Mouse (Mus musculus): Measurements from ENCODE around the gene Ctrc. TPM values are rescaled to one million over a fixed set of nuclear protein-coding genes. Genes with fewer than 3 reads are reported as not detected.

The Ctrc gene
- total and polyA plus RNA-seq, 3 experiments, result not detected

DNA sequence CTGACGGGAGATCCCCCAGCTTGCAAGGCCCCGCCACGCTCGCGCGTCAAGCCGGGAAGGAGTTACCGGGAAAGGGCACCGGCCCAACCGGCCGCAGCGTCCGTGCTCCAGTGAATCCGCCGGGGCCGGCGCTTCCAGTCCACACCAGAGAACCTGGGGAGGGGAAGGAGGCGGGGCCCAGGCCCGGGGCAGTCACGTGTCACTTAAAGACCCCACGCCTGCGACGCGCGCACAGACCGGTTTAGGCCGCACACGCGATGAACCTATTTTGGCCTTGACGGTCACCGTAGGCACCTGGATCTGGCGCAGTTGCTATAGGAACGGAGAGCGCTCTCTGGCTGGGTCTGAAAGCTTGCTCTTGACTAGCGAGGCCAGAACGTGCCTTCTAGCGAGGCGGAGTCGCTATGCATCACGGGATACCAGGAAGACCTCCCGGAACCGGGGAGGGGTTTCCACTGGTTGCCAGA lies 55.6 kb downstream of the Ctrc start, which contains the start of gene Dnajc16:
Gene Dnajc16, minus strand, starts transcription at position 408 of the 467 bp plus-strand sequence.
- H3K4me1 ChIP-seq (ENCODE audit: insufficient read depth, low read depth, low read length), result peaks cover 47% of the 10 kb centered on the region
- TF ChIP-seq POLR2AphosphoS5 (IDR thresholded peaks at IDR 0.05; ENCODE audit: insufficient replicate concordance, low read depth, low read length) (no peak), GATA2 (IDR thresholded peaks at IDR 0.05; ENCODE audit: borderline replicate concordance, low read depth, low read length) (no peak)

DNA sequence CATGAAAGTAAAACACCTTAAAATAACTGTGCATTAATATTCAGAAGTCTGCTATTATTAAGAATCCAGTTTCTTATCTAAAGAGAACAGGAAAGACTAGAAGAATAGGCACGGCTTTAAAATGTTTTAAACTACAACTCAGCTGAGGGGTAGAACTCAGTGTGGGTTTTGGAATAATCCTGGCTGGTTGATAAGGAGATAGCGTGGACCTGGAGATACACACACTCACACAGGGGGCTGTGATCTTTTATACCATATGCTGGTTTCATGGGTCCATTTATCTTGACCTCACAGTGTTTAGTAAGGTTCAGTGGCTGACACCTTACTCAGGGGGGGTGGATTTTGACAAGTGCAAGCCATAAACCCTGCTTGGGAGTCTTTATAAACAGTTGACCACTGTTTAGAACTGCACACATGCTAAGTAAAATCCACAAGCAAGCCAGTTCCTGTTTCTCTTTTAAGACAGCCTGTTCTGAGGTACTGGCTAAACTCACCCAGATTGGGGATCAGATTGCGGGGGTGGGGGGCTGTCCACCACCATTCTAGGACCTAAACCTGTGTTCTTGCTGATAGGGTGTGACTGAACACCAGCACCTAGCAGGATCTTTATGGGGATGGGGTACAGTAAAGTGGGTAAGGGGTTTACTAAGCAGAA lies 56.5 kb downstream of the Ctrc start:
- peak; percentile 37; the same call in 1 of the 2 replicates for TF ChIP-seq TAL1 (conservative IDR thresholded peaks at IDR 0.05; ENCODE audit: low read depth, low read length)
- TF ChIP-seq CTCF (IDR thresholded peaks at IDR 0.05; ENCODE audit: low read depth, low read length), result no peak
- TF ChIP-seq POLR2AphosphoS5 (IDR thresholded peaks at IDR 0.05; ENCODE audit: insufficient replicate concordance, low read depth, low read length), result no peak
- TF ChIP-seq GATA1 (IDR thresholded peaks at IDR 0.05; ENCODE audit: borderline replicate concordance, low read length), result no peak
- Histone ChIP-seq H3K4me1 (ENCODE audit: insufficient read depth, low read depth, low read length) (peaks cover 42% of the 10 kb centered on the region), H3K9me3 (replicated peaks) (no peaks in the 10 kb centered on the region), H3K27me3 (ENCODE audit: insufficient read depth, low read length) (no peaks in the 10 kb centered on the region), H3K4me3 (ENCODE audit: low read depth, low read length) (peak overlapping the region; percentile 88), H3K36me3 (replicated peaks) (peaks cover 42% of the 10 kb centered on the region)
- DNase-seq (ENCODE audit: low spot score) (no peak), ATAC-seq (ENCODE audit: extremely low read depth, insufficient number of reproducible peaks, low FRiP score, poor library complexity, severe bottlenecking) (0 out of 2 replicates have a peak, but pooled peaks have one; percentile 1)

More for the DNA sequence above, 55.6 kb downstream of the Ctrc start, which contains the start of gene Dnajc16:
- DNase-seq (ENCODE audit: low spot score) (peak; percentile 78), ATAC-seq (ENCODE audit: extremely low read depth, insufficient number of reproducible peaks, low FRiP score, poor library complexity, severe bottlenecking) (peak; percentile 78)
- no peaks in the 10 kb centered on the region for H3K9me3 ChIP-seq (replicated peaks)
- H3K36me3 ChIP-seq (replicated peaks), result peaks cover 41% of the 10 kb centered on the region
- no peaks in the 10 kb centered on the region for H3K27me3 ChIP-seq (ENCODE audit: insufficient read depth, low read length)
- H3K4me3 ChIP-seq (ENCODE audit: low read depth, low read length), result peak within 1 kb of the TSS; percentile 88

DNA sequence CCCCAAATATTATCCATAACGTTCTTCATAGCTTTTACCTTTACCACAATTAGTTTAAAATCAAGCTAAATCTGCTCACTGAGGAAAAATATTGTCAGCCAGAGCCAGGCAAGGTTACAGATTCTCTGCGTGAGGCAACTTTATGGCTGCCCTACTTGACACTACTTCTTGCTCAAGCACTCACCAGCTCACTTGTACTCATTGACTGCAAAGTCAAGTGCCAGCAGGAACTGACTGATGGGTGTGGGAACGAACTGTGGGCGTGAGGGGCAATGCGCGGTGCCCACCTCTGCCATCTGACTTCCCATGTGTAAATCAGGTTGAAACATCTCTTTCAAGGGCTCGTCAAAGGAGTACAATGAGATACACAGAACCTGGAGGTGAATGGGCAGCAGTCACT lies 58.7 kb downstream of the Ctrc start:
- peaks cover 34% of the 10 kb centered on the region for H3K4me1 ChIP-seq (ENCODE audit: insufficient read depth, low read depth, low read length)
- H3K27me3 ChIP-seq (ENCODE audit: insufficient read depth, low read length), result no peaks in the 10 kb centered on the region
- H3K4me3 ChIP-seq (ENCODE audit: low read depth, low read length), result no peak overlapping the region
- peaks cover 64% of the 10 kb centered on the region for H3K36me3 ChIP-seq (replicated peaks)
- H3K9me3 ChIP-seq (replicated peaks), result no peaks in the 10 kb centered on the region
- DNase-seq (ENCODE audit: low spot score) (no peak), ATAC-seq (ENCODE audit: extremely low read depth, insufficient number of reproducible peaks, low FRiP score, poor library complexity, severe bottlenecking) (no peak)
- TF ChIP-seq CTCF (IDR thresholded peaks at IDR 0.05; ENCODE audit: low read depth, low read length) (no peak), GATA2 (IDR thresholded peaks at IDR 0.05; ENCODE audit: borderline replicate concordance, low read depth, low read length) (no peak), POLR2AphosphoS5 (IDR thresholded peaks at IDR 0.05; ENCODE audit: insufficient replicate concordance, low read depth, low read length) (no peak), GATA1 (IDR thresholded peaks at IDR 0.05; ENCODE audit: borderline replicate concordance, low read length) (no peak)

DNA sequence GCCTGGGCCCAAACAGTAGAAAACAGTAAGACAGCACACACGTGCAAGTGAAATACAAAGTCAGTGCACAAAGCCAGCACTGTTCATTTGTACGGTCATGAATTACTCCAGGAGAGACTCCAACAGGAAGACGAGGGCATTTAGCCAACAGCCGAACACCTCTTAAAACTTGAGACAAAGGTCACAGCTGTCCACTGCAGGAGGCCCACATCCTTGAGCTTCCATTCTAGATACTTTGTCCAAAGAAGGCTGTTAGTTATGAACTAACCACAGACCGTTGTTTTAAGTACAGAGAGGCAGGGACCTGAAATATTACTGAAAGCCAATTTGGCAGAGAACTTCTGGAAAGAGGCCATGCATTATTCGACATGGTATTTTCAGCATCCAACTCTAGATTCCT lies 59.1 kb downstream of the Ctrc start:
- Histone ChIP-seq H3K4me1 (ENCODE audit: insufficient read depth, low read depth, low read length) (peaks cover 30% of the 10 kb centered on the region), H3K27me3 (ENCODE audit: insufficient read depth, low read length) (no peaks in the 10 kb centered on the region), H3K4me3 (ENCODE audit: low read depth, low read length) (no peak overlapping the region), H3K36me3 (replicated peaks) (peaks cover 69% of the 10 kb centered on the region), H3K9me3 (replicated peaks) (no peaks in the 10 kb centered on the region)
- TF ChIP-seq CTCF (IDR thresholded peaks at IDR 0.05; ENCODE audit: low read depth, low read length) (no peak), GATA2 (IDR thresholded peaks at IDR 0.05; ENCODE audit: borderline replicate concordance, low read depth, low read length) (no peak), TAL1 (conservative IDR thresholded peaks at IDR 0.05; ENCODE audit: low read depth, low read length) (no peak), GATA1 (IDR thresholded peaks at IDR 0.05; ENCODE audit: borderline replicate concordance, low read length) (no peak), POLR2AphosphoS5 (IDR thresholded peaks at IDR 0.05; ENCODE audit: insufficient replicate concordance, low read depth, low read length) (no peak)
- DNase-seq (ENCODE audit: low spot score) (no peak), ATAC-seq (ENCODE audit: extremely low read depth, insufficient number of reproducible peaks, low FRiP score, poor library complexity, severe bottlenecking) (no peak)

DNA sequence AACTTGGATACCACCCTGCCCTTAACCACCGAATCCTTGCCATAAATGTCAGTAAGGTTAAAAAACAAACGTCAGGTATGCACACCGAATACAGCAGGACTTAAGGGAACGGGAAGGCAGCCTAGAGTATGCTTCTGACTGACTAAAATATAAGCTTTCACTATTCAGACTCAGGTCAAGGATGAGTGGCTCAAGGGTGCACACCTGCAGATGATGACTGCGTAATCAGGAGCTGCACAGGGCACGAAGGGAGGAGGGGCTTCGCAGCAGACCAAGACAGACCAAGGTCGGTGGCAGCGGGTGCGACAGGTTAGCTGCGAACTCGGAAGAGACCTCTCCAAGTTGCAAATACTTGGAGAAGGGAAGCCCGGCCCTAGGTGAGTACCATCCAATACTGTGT lies 60.0 kb downstream of the Ctrc start:
- no peak for DNase-seq (ENCODE audit: low spot score)
- no peak overlapping the region for H3K4me3 ChIP-seq (ENCODE audit: low read depth, low read length)
- no peak for TF ChIP-seq POLR2AphosphoS5 (IDR thresholded peaks at IDR 0.05; ENCODE audit: insufficient replicate concordance, low read depth, low read length)
- TF ChIP-seq CTCF (IDR thresholded peaks at IDR 0.05; ENCODE audit: low read depth, low read length), result no peak
- TF ChIP-seq GATA1 (IDR thresholded peaks at IDR 0.05; ENCODE audit: borderline replicate concordance, low read length), result no peak
- no peak for TF ChIP-seq GATA2 (IDR thresholded peaks at IDR 0.05; ENCODE audit: borderline replicate concordance, low read depth, low read length)
- no peak for TF ChIP-seq TAL1 (conservative IDR thresholded peaks at IDR 0.05; ENCODE audit: low read depth, low read length)
- no peaks in the 10 kb centered on the region for H3K27me3 ChIP-seq (ENCODE audit: insufficient read depth, low read length)
- H3K9me3 ChIP-seq (replicated peaks), result no peaks in the 10 kb centered on the region
- no peak for ATAC-seq (ENCODE audit: extremely low read depth, insufficient number of reproducible peaks, low FRiP score, poor library complexity, severe bottlenecking)
- H3K4me1 ChIP-seq (ENCODE audit: insufficient read depth, low read depth, low read length), result peaks cover 22% of the 10 kb centered on the region
- peaks cover 78% of the 10 kb centered on the region for H3K36me3 ChIP-seq (replicated peaks)

DNA sequence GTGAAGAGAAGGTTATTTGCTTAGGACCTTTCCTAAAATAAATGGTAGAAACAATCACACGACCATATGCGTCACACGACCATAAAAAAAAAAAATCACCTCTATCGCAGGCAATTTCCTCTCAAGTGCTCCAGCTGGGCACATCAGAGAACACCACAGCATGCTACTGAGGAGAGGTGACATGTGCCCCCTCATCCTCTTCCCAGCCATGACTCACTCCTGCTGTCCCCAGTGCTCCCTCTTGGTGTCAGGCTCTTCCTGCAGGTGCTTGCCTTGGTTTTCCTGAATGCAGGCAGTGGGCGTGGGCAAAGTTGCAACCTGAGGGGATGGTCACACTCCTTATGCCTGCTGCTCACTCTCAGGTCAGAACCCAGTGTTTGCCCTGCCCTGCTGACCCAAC lies 61.3 kb downstream of the Ctrc start:
- Histone ChIP-seq H3K9me3 (replicated peaks) (no peaks in the 10 kb centered on the region), H3K36me3 (replicated peaks) (peaks cover 91% of the 10 kb centered on the region)

More for the DNA sequence above, 61.3 kb downstream of the Ctrc start:
- Histone ChIP-seq H3K4me3 (ENCODE audit: low read depth, low read length) (no peak overlapping the region), H3K4me1 (ENCODE audit: insufficient read depth, low read depth, low read length) (peaks cover 16% of the 10 kb centered on the region), H3K27me3 (ENCODE audit: insufficient read depth, low read length) (no peaks in the 10 kb centered on the region)
- DNase-seq (ENCODE audit: low spot score) (no peak), ATAC-seq (ENCODE audit: extremely low read depth, insufficient number of reproducible peaks, low FRiP score, poor library complexity, severe bottlenecking) (no peak)
- TF ChIP-seq GATA2 (IDR thresholded peaks at IDR 0.05; ENCODE audit: borderline replicate concordance, low read depth, low read length) (no peak), CTCF (IDR thresholded peaks at IDR 0.05; ENCODE audit: low read depth, low read length) (no peak), TAL1 (conservative IDR thresholded peaks at IDR 0.05; ENCODE audit: low read depth, low read length) (no peak), GATA1 (IDR thresholded peaks at IDR 0.05; ENCODE audit: borderline replicate concordance, low read length) (no peak), POLR2AphosphoS5 (IDR thresholded peaks at IDR 0.05; ENCODE audit: insufficient replicate concordance, low read depth, low read length) (no peak)
